Mouse (Mus musculus) stomach, embryonic 15.5 days (tissue): Measurements from ENCODE around the gene Odf2. TPM values are rescaled to one million over a fixed set of nuclear protein-coding genes. Genes with fewer than 3 reads are reported as not detected.
"Not testable (repeated sequence)": the region's sequence is repeated elsewhere in the genome, so short reads cannot be mapped to it uniquely, and the experiment has no call there.

ENCODE experiments used
- ATAC-seq: fragments of 200-750 bp; cut with Nextera tagmentation; 2 replicates; pipeline ENCODE4 v1.8.0; 2017; ENCODE audit warnings: low read depth, moderate number of reproducible peaks, moderate TSS enrichment; ENCODE audit not compliant: insufficient read depth, low FRiP score
- H3K27ac ChIP-seq: fragments of 300-500 bp; sonication (generic); 2 replicates; pipeline ENCODE4 v1.5.1; 2015; ENCODE audit warnings: mild to moderate bottlenecking, inconsistent platforms
- H3K27me3 ChIP-seq: fragments of 300-500 bp; sonication (generic); replicated peaks from 2 replicates; pipeline ENCODE4 v1.6.1; 2015; ENCODE audit warnings: inconsistent platforms
- H3K36me3 ChIP-seq: fragments of 300-500 bp; sonication (generic); 2 replicates; pipeline ENCODE4 v1.6.1; 2015; ENCODE audit warnings: inconsistent platforms
- H3K4me1 ChIP-seq: fragments of 300-500 bp; sonication (generic); 2 replicates; pipeline ENCODE4 v1.6.1; 2015; ENCODE audit warnings: inconsistent platforms
- H3K4me2 ChIP-seq: fragments of 300-500 bp; sonication (generic); 2 replicates; pipeline ENCODE4 v1.6.1; 2015; ENCODE audit warnings: mild to moderate bottlenecking, inconsistent platforms
- H3K4me3 ChIP-seq: fragments of 300-500 bp; sonication (generic); replicated peaks from 2 replicates; pipeline ENCODE4 v1.5.1; 2015; ENCODE audit warnings: inconsistent platforms
- H3K9ac ChIP-seq: fragments of 300-500 bp; sonication (generic); 2 replicates; pipeline ENCODE4 v1.6.1; 2015; ENCODE audit warnings: inconsistent platforms
- H3K9me3 ChIP-seq: fragments of 300-500 bp; sonication (generic); 2 replicates; pipeline ENCODE4 v1.6.1; 2016; ENCODE audit warnings: inconsistent platforms
- WGBS: fragments of 180-500 bp; shearing (Covaris S2); methylation state at CpG from one replicate; pipeline ENCODE4 v1.1.7; 2015; 5-methylcytosine and 5-hydroxymethylcytosine counted together
- polyA plus RNA-seq: library from polyadenylated mRNA; unstranded; fragments of >200 nt; fragmentation: Nextera tagmentation; extraction: Ambion mirVana; gene quantifications from 2 replicates; pipeline ENCODE4 v1.2.1, GENCODE M21; 2015

Gene Odf2
- polyA plus RNA-seq, 1 experiment from 2014 or later, result 53.6 TPM

DNA sequence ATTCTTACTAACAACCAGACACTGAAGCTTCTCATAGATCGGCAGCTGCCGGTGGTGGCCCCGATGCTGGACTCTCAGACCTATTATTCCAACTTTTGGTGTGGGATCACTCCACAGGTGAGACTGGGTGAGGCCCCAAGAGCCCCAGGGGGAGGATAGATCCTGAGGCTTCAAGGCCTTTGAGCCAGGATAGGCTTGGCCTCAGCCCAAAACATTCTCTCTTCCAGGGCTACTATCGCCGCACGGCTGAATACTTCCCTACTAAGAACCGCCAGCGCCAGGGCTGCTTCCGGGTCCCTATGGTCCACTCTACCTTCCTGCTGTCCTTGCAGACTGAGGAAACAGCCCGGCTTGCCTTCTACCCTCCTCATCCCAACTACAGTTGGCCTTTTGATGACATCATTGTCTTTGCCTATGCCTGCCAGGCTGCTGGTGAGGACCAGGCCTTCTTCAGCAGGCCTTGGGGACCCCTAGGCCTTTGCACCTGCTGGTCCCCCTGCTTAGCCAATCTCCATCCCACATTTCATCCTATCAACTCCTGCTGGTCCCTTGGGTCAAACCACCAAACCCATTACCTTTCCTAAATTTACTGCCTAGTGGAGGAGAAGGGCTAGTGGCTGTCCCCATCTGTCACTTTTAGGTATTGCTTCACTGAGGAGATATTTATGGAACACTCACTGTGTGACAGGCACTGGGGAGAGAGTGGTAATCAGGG lies 16.3 kb upstream of the Odf2 start:
- Histone ChIP-seq H3K4me1 (peaks cover 7% of the 10 kb centered on the region; the same call in 1 of the 2 replicates), H3K9ac (no peak overlapping the region), H3K9me3 (no peaks in the 10 kb centered on the region), H3K4me2 (no peak overlapping the region), H3K27ac (no peak overlapping the region), H3K36me3 (peaks cover 5% of the 10 kb centered on the region; the same call in 1 of the 2 replicates), H3K4me3 (no peak overlapping the region), H3K27me3 (no peaks in the 10 kb centered on the region)
- 89% methylated on average over 10 of the region's 10 CpGs for WGBS
- no peak for ATAC-seq

- H3K27me3 ChIP-seq, result no peaks in the 10 kb centered on the region
- peaks cover 5% of the 10 kb centered on the region; the same call in 1 of the 2 replicates for H3K36me3 ChIP-seq
- H3K4me1 ChIP-seq, result peaks cover 7% of the 10 kb centered on the region; the same call in 1 of the 2 replicates
- H3K4me2 ChIP-seq, result no peak overlapping the region
- no peak overlapping the region for H3K27ac ChIP-seq
- no peak overlapping the region for H3K9ac ChIP-seq
- 87% methylated on average over 4 of the region's 4 CpGs for WGBS
- no peaks in the 10 kb centered on the region for H3K9me3 ChIP-seq
- no peak for ATAC-seq
- H3K4me3 ChIP-seq, result no peak overlapping the region
Observed at GRCm38 (mm10) chr2:29873801-29874200, 15.2 kb upstream of the Odf2 start.

DNA sequence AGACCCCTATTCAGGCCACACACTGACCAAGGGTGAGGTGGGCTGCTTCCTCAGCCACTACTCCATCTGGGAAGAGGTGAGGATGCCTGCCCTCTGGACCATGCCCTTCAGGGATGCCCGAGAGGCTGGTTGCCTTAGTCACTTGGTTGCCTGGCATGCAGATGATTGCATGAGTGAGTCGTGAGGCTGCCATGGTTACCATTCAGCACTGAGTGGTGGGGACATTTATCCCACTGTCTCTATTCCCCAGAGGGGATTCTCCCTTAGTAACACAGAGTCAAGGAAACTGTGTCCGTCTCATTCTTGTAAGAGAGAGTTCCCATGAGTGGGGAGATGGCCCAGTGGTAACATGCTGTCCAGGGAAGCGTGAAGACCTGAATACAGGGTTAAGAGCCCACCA lies 11.0 kb upstream of the Odf2 start:
- ATAC-seq, result no peak
- peaks cover 11% of the 10 kb centered on the region; the same call in 1 of the 2 replicates for H3K36me3 ChIP-seq
- no peak overlapping the region for H3K4me3 ChIP-seq
- WGBS, result 82% methylated on average over 4 of the region's 4 CpGs
- no peaks in the 10 kb centered on the region for H3K4me1 ChIP-seq
- no peak overlapping the region for H3K4me2 ChIP-seq
- no peak overlapping the region for H3K9ac ChIP-seq
- H3K27me3 ChIP-seq, result no peaks in the 10 kb centered on the region
- H3K27ac ChIP-seq, result no peak overlapping the region
- H3K9me3 ChIP-seq, result no peaks in the 10 kb centered on the region

DNA sequence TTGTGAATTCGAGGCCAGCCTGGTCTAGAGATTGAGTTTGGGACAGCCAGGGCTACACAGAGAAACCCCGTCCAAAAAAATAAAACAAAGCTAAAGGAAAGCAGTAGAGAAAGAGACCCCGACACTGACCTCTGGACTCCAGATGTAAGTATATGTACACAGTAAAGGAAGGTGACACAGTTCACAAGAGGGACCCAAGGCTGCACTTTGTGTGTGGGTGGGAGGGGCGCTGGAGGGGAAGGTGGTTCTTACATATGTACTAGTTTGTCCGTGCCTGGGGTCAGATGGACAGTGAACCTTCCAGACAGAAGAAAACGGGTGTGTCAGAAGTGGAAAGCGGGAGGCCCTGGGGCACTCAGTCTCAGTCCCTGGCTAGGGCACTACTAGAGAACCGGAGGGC lies 9.8 kb upstream of the Odf2 start:
- H3K27me3 ChIP-seq, result no peaks in the 10 kb centered on the region
- WGBS, result 70% methylated on average over 8 of the region's 8 CpGs
- H3K4me2 ChIP-seq, result no peak overlapping the region
- H3K27ac ChIP-seq, result no peak overlapping the region
- H3K9ac ChIP-seq, result no peak overlapping the region
- H3K4me1 ChIP-seq, result no peaks in the 10 kb centered on the region
- no peaks in the 10 kb centered on the region for H3K9me3 ChIP-seq
- peaks cover 11% of the 10 kb centered on the region; the same call in 1 of the 2 replicates for H3K36me3 ChIP-seq
- H3K4me3 ChIP-seq, result no peak overlapping the region
- ATAC-seq, result no peak

DNA sequence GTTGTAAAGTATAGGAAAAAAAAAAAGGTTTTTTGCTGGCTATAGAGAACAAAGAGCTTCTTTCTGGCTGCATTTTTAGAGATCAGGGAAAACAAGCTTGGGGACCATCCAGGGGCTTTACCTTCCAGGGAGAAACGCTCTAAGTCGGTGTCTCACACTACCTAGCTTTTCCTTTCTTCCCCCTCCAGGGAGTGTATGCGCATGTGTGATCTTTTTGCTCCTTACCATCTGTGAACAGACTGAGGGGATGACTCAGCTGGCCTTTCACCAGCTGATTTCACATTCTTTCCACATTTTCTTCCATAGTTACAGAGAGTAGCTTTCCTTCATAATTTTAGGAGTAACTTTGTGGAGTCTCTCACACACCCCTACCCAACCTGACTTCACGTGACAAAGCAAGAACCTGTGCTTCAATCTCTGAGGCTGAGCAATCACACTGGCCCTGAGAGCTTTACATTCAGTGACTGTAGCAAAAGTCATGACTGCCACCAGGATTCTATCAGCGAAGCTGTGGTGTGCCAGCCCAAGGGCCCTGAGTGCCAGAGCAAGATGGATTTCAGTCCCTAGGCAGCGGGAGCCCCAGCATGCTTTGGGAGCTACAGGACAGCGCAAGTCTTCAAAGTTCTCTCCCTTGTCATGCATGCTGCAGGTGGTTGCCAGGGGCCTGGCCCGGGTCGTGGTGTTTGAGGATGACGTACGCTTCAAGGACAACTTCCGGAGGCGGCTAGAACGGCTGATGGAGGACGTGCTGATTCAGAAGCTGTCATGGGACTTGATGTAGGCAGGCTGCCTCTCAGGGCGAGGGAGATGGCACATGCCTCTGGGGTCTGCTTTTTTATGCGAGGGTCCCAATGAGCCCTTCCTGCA lies 8.8 kb upstream of the Odf2 start:
- Histone ChIP-seq H3K27ac (no peak overlapping the region), H3K27me3 (no peaks in the 10 kb centered on the region), H3K4me3 (no peak overlapping the region), H3K9me3 (no peaks in the 10 kb centered on the region), H3K4me2 (no peak overlapping the region), H3K9ac (no peak overlapping the region), H3K4me1 (no peaks in the 10 kb centered on the region), H3K36me3 (peaks cover 11% of the 10 kb centered on the region; the same call in 1 of the 2 replicates)
- WGBS, result 71% methylated on average over 17 of the region's 17 CpGs
- no peak for ATAC-seq

- not testable (repeated sequence) for ATAC-seq, H3K27me3 ChIP-seq, H3K36me3 ChIP-seq, H3K9ac ChIP-seq, H3K27ac ChIP-seq, H3K4me2 ChIP-seq, H3K4me3 ChIP-seq, H3K9me3 ChIP-seq
- peaks cover 18% of the 10 kb centered on the region for H3K4me1 ChIP-seq
- 81% methylated on average over 9 of the region's 9 CpGs for WGBS
Observed at GRCm38 (mm10) chr2:29886659-29887292, 2.2 kb upstream of the Odf2 start.

DNA sequence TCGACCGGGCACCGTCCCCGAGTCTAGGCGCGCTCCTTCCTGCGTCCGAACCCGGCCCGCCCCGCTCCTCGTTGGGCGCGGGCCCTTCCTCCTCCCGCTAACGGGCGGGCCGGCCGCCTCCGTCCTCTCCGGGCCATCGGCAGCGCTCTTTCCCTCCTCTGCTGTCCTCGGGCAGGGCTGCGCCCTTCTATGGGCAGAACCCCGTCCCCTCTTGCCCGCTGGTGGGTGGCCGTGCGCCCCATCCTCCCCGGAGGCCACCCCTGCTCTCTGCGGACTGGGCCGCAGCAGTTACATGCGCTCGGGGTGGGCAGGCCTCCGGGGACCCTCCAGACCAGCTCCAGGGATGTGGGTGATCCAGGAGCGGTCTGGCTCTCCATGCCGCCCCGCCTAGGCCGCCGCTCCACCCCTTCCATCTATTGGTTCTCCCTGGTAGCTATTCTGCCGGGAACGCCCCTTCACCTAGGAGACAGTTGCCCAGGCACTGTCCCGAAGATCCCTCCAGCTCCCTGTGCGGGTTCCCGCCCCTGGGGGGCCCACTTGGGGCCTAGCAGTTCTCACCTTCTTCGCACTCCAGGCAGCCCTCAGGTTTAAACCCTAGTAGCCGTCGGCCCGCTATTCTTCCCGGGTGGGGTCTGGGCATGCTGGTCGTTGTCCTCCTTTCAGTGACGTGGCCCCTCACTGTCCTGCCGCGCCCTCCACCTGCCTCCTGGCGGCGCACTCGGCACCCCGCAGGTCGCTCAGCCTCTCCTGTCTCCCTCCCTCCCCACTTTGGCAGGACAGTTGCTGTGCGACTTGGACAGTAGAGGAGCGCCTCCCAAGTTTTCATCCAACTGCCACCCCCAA lies 1.2 kb downstream of the Odf2 start:
- Histone ChIP-seq H3K9me3 (no peaks in the 10 kb centered on the region), H3K4me1 (peaks cover 18% of the 10 kb centered on the region), H3K27ac (peak overlapping the region; percentile 88), H3K36me3 (peaks cover 21% of the 10 kb centered on the region), H3K27me3 (no peaks in the 10 kb centered on the region), H3K4me3 (peak overlapping the region; percentile 95), H3K4me2 (peak overlapping the region; percentile 84), H3K9ac (peak overlapping the region; percentile 88)
- ATAC-seq, result peak; percentile 93
- under 1% methylated on average over 58 of the region's 61 CpGs for WGBS

- Histone ChIP-seq H3K27me3 (no peaks in the 10 kb centered on the region), H3K4me3 (no peak overlapping the region), H3K36me3 (peaks cover 33% of the 10 kb centered on the region), H3K4me2 (no peak overlapping the region), H3K4me1 (peaks cover 18% of the 10 kb centered on the region), H3K9me3 (no peaks in the 10 kb centered on the region), H3K9ac (no peak overlapping the region), H3K27ac (no peak overlapping the region)
- 91% methylated on average over 6 of the region's 6 CpGs for WGBS
- ATAC-seq, result no peak
Observed at GRCm38 (mm10) chr2:29891773-29892172, 2.8 kb downstream of the Odf2 start.

DNA sequence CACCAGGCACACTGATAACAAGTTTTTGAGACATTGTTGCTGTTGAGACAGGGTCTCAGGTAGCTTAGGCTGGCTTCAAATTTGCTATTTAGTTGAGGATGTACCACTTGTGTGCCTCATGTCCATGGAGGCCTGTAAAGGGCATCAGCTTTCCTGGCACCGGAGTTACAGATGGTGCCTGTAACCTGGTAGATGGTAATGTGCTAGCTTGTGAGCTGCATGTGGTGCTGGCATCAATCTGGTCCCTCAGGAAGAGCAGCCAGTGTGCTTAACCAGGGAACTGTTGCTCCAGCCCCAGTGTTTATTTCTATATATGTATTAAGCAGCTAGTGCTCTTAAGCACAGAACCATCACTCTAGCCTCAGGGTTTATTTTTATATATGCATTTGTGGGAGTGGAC lies 7.0 kb downstream of the Odf2 start:
- Histone ChIP-seq H3K4me3 (no peak overlapping the region), H3K27me3 (no peaks in the 10 kb centered on the region), H3K9ac (no peak overlapping the region), H3K27ac (no peak overlapping the region), H3K4me2 (no peak overlapping the region), H3K9me3 (no peaks in the 10 kb centered on the region), H3K4me1 (peaks cover 7% of the 10 kb centered on the region), H3K36me3 (peaks cover 69% of the 10 kb centered on the region)
- 95% methylated on average over 1 of the region's 1 CpGs for WGBS
- no peak for ATAC-seq

DNA sequence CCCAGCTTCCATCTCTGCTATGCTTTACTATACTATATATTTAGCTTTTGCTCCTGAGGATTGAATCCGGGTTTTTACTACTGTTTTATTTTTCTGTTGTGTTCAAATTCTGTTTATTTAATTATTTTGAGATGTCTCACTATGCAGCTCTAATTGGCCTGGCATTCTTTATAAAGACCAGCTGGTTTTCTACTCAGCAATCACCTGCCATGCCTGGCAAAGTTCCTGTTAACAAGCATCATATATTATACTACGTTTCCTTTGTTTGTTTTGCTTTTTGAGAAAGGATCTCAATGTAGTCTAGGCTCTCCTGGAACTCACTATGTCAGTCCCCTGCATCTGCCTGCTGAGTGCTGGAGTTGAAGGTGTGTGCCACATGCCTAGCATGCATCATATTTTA lies 8.3 kb downstream of the Odf2 start:
- H3K4me3 ChIP-seq, result no peak overlapping the region
- no peak overlapping the region for H3K9ac ChIP-seq
- H3K27ac ChIP-seq, result no peak overlapping the region
- no peaks in the 10 kb centered on the region for H3K27me3 ChIP-seq
- no peaks in the 10 kb centered on the region for H3K9me3 ChIP-seq
- no peak overlapping the region for H3K4me2 ChIP-seq
- H3K36me3 ChIP-seq, result peaks cover 76% of the 10 kb centered on the region
- no peak for ATAC-seq
- 79% methylated on average over 2 of the region's 2 CpGs for WGBS
- no peaks in the 10 kb centered on the region for H3K4me1 ChIP-seq

GRCm38 (mm10) chr2:29898081-29898480 lies 9.1 kb downstream of the Odf2 start:
- Histone ChIP-seq H3K4me1 (no peaks in the 10 kb centered on the region), H3K4me3 (no peak overlapping the region), H3K27ac (no peak overlapping the region), H3K9ac (no peak overlapping the region), H3K4me2 (no peak overlapping the region), H3K9me3 (no peaks in the 10 kb centered on the region), H3K27me3 (no peaks in the 10 kb centered on the region), H3K36me3 (peaks cover 74% of the 10 kb centered on the region)
- 97% methylated on average over 1 of the region's 1 CpGs for WGBS
- no peak for ATAC-seq
